Mouse (Mus musculus) layer of hippocampus, postnatal 36 days (tissue): ENCODE measurements around the gene 4933428G20Rik. TPM values are rescaled to one million over a fixed set of nuclear protein-coding genes. Genes with fewer than 3 reads are reported as not detected.

Experiments
- DNase-seq, 2 experiments: peaks; one replicate each; pipeline ENCODE4 v3.0.0; 2022
- total RNA-seq, 2 experiments: library from RNA; stranded (reverse); gene quantifications; 2 replicates each; pipeline ENCODE4 v1.2.3; 2021

The 4933428G20Rik gene
- total RNA-seq, 2 experiments from 2014 or later: not detected

- no peak for DNase-seq
Observed at GRCm38 (mm10) chr11:97502846-97503245, 2.7 kb upstream of the 4933428G20Rik start.

GRCm38 (mm10) chr11:97502383-97502782, 2.2 kb upstream of the 4933428G20Rik start:
- DNase-seq: no peak

GRCm38 (mm10) chr11:97500720-97501448, 744 bp upstream of the 4933428G20Rik start:
- DNase-seq: no peak

GRCm38 (mm10) chr11:97497543-97497942, 2.6 kb downstream of the 4933428G20Rik start:
- no peak for DNase-seq

- no peak for DNase-seq
Observed at GRCm38 (mm10) chr11:97492836-97493235, 7.3 kb downstream of the 4933428G20Rik start.

- no peak for DNase-seq
Observed at GRCm38 (mm10) chr11:97491640-97492039, 8.5 kb downstream of the 4933428G20Rik start.

DNA sequence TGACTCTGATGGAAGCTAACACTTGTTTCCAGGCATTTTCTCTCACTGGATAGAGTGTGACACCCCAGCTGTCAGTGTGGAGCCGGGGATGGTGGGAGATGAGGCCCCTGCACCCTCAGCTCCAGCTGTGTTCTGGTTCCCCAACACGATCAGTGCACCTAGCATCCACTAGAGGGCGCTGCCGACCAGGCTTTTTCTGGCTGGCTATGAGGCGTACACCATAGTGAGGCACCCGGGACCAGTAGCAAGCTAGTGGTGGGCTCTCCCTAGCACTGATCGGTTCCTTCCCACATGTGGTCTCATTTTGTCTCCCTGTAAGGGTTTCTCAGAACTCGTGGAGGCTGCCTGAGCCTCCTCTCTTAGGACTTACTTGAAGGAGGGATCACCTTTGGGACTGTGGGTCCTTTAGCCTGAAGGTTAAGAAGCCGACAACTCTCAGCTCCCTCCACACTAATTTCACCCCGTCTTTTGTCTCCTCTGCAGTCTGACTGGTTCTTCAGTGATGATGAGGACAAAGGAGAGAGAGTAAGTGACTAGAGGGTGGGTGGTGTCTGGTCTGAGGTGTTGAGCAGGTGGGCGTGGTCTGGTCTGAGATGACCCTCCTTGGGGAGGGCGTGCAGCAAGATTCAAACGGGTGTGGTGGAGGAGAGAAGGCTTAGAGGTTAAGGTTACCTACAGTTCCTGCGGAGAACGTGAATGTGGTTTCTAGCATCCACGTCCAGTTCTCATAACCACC, 10.4 kb downstream of the 4933428G20Rik start:
- DNase-seq: peak; percentile 62 to 69

DNA sequence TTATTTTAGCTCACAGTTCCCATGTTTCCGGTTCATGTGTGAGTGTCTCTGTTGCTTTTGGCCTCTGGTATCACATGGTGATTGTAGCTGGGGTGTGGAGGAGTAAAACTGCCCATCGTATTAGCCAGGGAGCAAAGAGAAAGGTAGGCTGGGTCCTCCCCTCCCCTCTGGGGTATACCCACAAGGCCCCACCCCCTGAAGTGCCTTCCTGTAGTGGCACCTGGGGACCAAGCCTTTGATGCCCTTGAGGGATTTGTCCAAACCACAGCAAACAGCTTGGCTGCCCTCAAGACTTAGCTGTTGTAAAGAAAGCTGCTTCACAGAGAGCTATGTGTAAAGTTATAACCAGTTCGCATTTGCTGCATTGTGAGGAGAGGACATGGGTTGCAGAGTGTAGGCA, 12.5 kb downstream of the 4933428G20Rik start:
- DNase-seq: no peak

DNA sequence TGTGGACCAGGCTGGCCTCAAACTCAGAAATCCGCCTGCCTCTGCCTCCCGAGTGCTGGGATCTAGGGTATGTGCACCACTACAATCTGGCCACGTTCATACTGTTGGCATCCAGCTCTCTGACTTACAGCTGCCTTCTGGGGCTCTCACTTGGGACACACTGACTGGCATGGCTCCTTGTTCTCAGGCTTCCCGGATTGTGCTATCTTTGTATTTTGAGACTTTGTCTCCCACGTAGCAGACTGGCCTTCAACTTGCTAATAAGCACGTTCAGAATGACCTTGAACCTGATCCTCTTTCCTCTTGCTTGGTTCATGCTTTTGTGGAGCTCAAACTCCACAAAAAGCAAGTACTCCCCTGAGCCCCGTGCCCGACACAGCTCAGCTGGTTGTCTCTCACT, 14.5 kb downstream of the 4933428G20Rik start:
- DNase-seq: no peak

DNA sequence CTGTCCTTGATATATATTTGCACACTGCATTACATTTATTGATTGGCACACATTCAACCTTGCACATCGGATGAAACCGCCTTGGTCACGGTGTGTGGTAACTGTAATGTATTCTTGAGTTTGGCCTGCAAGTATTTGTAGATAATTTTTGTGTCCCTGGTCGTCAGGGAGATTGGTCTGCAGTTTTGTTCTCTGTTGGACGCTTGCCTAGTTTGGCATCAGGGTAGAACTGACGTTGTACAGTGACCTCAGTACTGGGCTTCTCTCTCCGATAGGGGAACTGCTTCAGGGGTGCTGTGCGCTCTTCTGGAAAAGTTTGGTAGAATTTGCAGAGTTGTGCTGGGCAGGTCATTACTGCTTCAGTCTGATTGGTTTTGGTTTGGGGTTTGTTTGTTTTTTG, 20.3 kb downstream of the 4933428G20Rik start:
- DNase-seq: no peak

DNA sequence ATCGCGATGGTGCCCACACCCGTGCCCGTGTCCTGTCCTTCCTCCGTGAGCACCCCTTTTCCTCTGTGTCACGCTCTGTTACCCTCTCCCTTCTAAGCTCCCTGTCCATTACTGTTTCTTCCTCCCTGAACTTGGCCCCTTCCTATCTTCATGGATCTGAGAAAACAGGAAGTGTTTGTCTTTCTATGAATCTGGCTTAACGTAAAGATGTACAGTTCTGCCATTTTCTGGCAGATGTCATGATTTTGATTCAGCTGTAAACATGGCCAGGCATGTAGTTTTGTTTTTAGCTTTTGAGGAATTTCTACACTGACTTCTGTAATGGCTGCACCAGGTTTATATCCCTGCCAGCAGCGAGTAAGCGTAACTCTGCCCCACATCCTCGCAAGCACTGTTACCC, 21.1 kb downstream of the 4933428G20Rik start:
- DNase-seq: no peak

DNA sequence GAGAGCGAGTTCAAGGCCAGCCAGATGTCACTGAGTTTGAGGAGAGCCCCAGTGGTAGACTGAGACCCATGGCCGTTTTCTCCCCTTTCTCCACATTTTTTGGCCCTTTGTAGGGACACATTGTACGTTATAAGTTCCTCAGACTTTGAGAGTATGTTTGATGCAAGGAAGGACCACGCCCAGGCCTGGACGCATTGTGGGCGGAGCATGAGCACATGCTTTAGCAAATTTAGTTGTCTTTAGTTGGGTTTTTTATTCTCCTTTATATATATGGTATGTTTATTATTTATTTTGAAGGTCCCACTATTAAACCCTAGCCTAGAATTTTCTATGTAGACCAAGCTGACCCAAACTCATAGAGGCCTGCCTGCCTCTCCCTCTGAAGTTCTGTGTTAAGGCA, 21.8 kb downstream of the 4933428G20Rik start:
- DNase-seq: no peak

- DNase-seq: no peak
Observed at GRCm38 (mm10) chr11:97477431-97477830, 22.7 kb downstream of the 4933428G20Rik start.

- DNase-seq: peak in 1 of 2 experiments; percentile 43
Observed at GRCm38 (mm10) chr11:97476334-97477095, 23.6 kb downstream of the 4933428G20Rik start.

DNA sequence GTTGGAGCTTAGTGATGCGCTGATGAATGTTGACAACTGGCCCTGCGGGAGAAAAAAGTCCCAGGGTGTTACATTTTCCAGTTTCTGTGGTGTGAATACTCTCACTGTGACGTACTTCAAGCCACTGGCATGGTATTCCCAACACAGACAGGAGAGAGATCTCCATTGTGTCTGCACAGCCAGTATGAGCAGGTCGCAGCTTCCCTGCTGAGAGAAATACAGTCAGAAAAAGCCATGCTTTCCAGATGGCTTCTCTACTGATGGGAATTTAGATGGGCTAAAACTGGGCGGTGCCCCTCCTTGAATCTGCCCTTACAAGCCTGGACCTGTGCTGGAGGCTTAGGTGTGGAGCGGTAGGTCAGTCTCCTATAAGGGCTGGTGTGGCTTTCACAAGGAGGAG, 28.9 kb downstream of the 4933428G20Rik start:
- no peak for DNase-seq

DNA sequence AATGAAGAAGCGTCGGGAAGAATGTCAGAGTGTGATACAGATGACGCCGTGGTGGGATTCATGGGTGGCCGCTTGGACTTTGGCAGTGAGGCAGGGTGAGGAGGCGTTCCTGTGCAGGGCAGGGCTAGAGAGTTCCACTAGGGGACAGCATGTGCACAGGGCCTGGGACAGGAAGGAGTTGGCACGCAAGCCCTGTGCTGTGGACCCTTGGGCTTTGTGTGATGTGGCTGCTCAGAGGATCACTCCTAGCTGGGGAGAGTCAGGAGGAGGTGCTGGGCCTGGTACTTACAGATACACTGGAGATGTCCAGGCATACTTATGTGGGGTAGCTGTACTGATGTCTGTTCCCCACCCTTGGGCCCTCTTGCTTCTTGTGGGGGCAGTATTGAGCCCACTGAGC, 30.3 kb downstream of the 4933428G20Rik start:
- no peak for DNase-seq

- peak; percentile 79 to 82 for DNase-seq
Observed at GRCm38 (mm10) chr11:97468639-97469287, 31.4 kb downstream of the 4933428G20Rik start.

GRCm38 (mm10) chr11:97466444-97467160, 33.5 kb downstream of the 4933428G20Rik start:
- no peak for DNase-seq

- no peak for DNase-seq
Observed at GRCm38 (mm10) chr11:97465957-97466356, 34.2 kb downstream of the 4933428G20Rik start.

DNA sequence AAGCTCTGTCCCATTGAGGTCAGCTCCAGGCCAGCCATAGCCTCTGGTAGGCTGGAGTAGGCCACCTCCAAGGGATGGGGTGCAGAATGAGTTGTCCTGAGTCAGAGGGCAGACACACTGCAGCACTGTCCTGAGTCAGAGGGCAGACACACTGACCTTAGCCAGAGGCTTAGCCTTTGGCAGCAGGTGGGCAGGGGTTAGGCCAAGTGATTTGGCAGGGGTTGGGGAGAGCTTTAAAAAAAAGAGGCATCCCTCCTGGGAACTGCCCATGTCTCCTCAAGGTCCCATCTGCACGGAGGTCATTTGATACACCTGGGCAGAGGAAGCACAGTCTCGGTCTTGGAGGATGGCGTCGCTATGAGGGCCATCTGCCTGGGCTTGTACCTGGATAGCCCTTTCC, 36.1 kb downstream of the 4933428G20Rik start:
- no peak for DNase-seq

GRCm38 (mm10) chr11:97463166-97463565, 37.0 kb downstream of the 4933428G20Rik start:
- DNase-seq: no peak

DNA sequence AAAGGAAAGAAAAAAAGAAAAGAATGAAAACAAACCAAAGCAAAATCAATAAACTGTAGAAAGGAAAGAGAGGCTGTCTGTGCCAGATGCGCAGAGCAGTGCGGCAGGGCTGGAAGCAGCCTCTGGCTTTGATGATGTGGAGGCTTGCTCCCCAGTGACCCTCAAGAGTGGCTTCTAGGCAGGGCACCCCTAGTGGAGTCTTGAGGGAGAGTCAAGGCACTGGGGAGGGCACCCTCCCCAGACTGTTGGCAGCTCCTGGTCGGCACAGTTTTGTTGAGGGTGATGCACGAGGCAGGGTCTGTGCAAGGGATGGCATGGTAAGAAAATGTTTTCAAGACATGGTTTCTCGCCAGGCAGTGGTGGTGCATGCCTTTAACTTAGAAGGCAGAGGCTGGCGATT, 37.6 kb downstream of the 4933428G20Rik start:
- no peak for DNase-seq
